Mouse (Mus musculus) E14TG2a.4 (cell line): ENCODE results near the gene Yipf4.

Experiments
- H3K27me3 ChIP-seq: 2 replicates; pipeline ENCODE4 v1.6.1; 2014; ENCODE audit warnings: low read length, control low read depth; ENCODE audit not compliant: insufficient read depth
- H3K36me3 ChIP-seq: 2 replicates; pipeline ENCODE4 v1.6.1; 2014; ENCODE audit warnings: low read length, control low read depth; ENCODE audit not compliant: insufficient read depth
- H3K4me1 ChIP-seq: replicated peaks from 2 replicates; pipeline ENCODE4 v1.6.1; 2014; ENCODE audit warnings: low read depth, low read length, control low read depth
- H3K4me3 ChIP-seq: replicated peaks from 2 replicates; pipeline ENCODE4 v1.5.1; 2014; ENCODE audit warnings: mild to moderate bottlenecking, low read length
- H3K9me3 ChIP-seq: 2 replicates; pipeline ENCODE4 v1.6.1; 2014; ENCODE audit warnings: low read length, control low read depth
- CTCF ChIP-seq: conservative IDR thresholded peaks from 2 replicates; pipeline ENCODE4 v1.5.1; 2014; ENCODE audit warnings: low read length
- NANOG ChIP-seq: IDR thresholded peaks from 2 replicates; pipeline ENCODE4 v1.6.1; 2014; ENCODE audit warnings: borderline replicate concordance, low read length, mixed read lengths
- POU5F1 ChIP-seq: IDR thresholded peaks from 2 replicates; pipeline ENCODE4 v1.6.1; 2014; ENCODE audit warnings: low read length, borderline replicate concordance

Yipf4 gene

DNA sequence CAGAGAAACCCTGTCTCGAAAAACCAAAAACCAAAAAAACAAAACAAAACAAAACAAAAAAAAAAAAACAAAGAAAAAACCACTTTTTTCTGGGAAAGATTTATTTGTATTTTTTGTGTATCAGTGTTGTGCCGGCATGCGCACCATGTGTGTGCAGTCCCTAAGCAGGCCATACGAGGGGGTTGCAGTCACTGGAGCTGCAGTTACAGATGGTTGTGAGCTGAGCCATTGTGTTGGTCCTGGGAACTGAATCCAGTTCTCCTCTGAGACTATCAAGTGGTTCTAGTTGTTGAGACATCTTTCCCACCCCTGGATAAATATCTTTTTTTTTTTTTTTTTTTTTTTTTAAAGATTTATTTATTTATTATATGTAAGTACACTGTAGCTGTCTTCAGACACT, 45.7 kb downstream of the Yipf4 start:
- TF ChIP-seq CTCF, result peak; percentile 9; the same call in 1 of the 2 replicates
- TF ChIP-seq POU5F1, result no peak
- Histone ChIP-seq H3K4me3 (no peak overlapping the region), H3K36me3 (no peaks in the 10 kb centered on the region; the same call in 1 of the 2 replicates), H3K9me3 (no peaks in the 10 kb centered on the region), H3K4me1 (peaks cover 51% of the 10 kb centered on the region), H3K27me3 (no peaks in the 10 kb centered on the region)

DNA sequence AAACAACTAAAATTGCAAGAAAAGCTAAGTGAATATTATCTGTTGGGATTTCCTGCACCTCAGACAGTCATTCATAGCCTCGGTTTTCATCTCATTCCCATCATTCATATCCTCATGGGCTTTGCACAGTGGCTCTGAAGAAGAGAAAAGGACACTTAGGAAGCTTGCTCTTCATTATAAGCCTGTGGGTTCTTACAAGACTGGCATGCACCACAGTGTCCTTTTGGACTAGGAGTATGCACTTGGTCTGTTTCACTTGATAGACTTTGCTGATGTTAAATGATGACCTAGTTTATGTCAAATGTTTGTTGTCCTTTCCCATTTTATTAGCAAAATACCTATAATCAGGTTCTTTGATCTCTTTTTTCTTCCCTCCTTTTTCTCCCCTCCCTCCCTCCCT, 48.2 kb downstream of the Yipf4 start:
- no peaks in the 10 kb centered on the region for H3K27me3 ChIP-seq
- no peaks in the 10 kb centered on the region; the same call in 1 of the 2 replicates for H3K36me3 ChIP-seq
- H3K4me3 ChIP-seq, result no peak overlapping the region
- H3K9me3 ChIP-seq, result no peaks in the 10 kb centered on the region
- peaks cover 42% of the 10 kb centered on the region for H3K4me1 ChIP-seq
- TF ChIP-seq CTCF, result no peak
- no peak for TF ChIP-seq NANOG
- TF ChIP-seq POU5F1, result no peak

DNA sequence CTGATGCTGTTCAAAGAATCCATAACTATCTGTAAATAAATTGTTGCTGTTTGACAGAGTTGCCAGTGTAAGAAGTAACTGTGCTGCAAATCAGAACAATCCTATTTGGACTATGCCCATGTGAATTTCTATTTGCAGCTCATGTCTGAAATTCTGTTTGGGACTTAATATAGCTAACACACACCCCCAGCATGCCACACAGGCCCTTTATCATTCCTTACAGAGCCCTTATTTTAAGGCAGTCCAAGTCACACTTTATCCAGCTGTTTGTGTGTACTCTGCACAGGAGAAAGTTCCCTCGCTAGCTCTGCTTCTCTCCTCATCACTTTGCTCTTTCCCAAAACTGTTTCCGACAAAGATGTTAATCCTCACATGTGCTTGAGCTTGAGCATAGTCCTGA, 54.3 kb downstream of the Yipf4 start:
- TF ChIP-seq NANOG (no peak), CTCF (no peak), POU5F1 (no peak)
- Histone ChIP-seq H3K4me1 (peaks cover 27% of the 10 kb centered on the region), H3K27me3 (no peaks in the 10 kb centered on the region), H3K9me3 (no peaks in the 10 kb centered on the region), H3K4me3 (no peak overlapping the region), H3K36me3 (peaks cover 29% of the 10 kb centered on the region)
